Mouse (Mus musculus): Measurements from ENCODE around the gene Bcas3. TPM values are rescaled to one million over a fixed set of nuclear protein-coding genes. Genes with fewer than 3 reads are reported as not detected.

Gene Bcas3
- polyA plus RNA-seq, 1 experiment from 2014 or later, result 26.0 TPM

DNA sequence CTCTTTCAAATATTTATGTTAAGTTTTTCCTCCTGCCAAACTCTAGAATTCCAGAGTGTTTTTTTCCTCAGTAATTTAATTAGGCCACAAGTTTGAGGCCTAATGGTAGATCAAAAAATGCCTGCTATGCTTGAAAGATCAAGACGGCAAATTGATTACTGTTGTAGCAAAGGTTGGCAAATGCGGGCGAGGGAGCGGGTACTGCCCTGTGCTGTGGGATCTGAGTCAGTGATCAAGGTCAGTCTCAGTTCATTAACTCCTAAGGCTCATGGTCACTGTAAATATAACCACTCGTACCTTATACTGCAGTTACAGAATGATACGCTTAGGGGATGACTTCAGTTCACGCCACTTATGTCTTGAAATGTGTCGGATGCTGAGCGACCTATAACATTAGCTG lies 296.4 kb downstream of the Bcas3 start:
- Histone ChIP-seq H3K27me3 (replicated peaks; ENCODE audit: insufficient read depth, low read length) (no peaks in the 10 kb centered on the region), H3K4me2 (replicated peaks; ENCODE audit: low read depth, low read length) (no peak overlapping the region), H3K4me3 (ENCODE audit: low read depth, low read length) (no peak overlapping the region), H3K4me1 (ENCODE audit: insufficient read depth, low read depth, low read length) (no peaks in the 10 kb centered on the region), H3K9ac (replicated peaks; ENCODE audit: low read depth) (no peak overlapping the region), H3K9me3 (ENCODE audit: low read length) (no peaks in the 10 kb centered on the region), H3K27ac (ENCODE audit: low read length) (no peak overlapping the region), H3K36me3 (ENCODE audit: insufficient read depth, low read length) (no peaks in the 10 kb centered on the region)
- DNase-seq (ENCODE audit: low spot score), result no peak
- ATAC-seq, result no peak
- no peak for TF ChIP-seq EP300 (IDR thresholded peaks at IDR 0.05)
- no peak for TF ChIP-seq CTCF (IDR thresholded peaks at IDR 0.05)
- WGBS, result 78% methylated on average over 9 of the region's 9 CpGs

DNA sequence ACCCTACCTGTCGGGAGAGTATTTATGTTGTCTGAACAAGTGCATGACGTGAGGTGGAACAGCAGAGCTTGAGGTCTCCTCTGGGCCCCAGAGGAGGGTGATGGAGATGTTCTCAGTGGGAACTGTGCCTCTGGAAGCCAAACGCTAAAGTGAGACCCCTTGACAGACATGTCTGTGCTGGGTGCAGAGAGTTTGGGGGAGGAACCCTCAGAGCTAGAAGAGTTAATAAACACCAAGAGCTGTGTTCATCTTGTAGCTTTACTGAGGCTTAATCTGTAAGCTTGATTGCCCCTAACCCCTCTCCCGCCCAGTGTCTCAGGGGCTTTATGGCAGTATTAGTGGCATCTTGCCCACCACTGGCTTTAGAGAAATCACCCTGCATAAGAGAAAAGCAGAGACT lies 304.5 kb downstream of the Bcas3 start:
- Histone ChIP-seq H3K36me3 (ENCODE audit: insufficient read depth, low read length) (no peaks in the 10 kb centered on the region), H3K9ac (replicated peaks; ENCODE audit: low read depth) (no peak overlapping the region), H3K9me3 (ENCODE audit: low read length) (no peaks in the 10 kb centered on the region), H3K27ac (ENCODE audit: low read length) (no peak overlapping the region), H3K4me3 (ENCODE audit: low read depth, low read length) (no peak overlapping the region), H3K4me2 (replicated peaks; ENCODE audit: low read depth, low read length) (no peak overlapping the region), H3K4me1 (ENCODE audit: insufficient read depth, low read depth, low read length) (no peaks in the 10 kb centered on the region), H3K27me3 (replicated peaks; ENCODE audit: insufficient read depth, low read length) (no peaks in the 10 kb centered on the region)
- 68% methylated on average over 4 of the region's 4 CpGs for WGBS
- ATAC-seq, result no peak
- no peak for DNase-seq (ENCODE audit: low spot score)
- TF ChIP-seq EP300 (IDR thresholded peaks at IDR 0.05) (no peak), CTCF (IDR thresholded peaks at IDR 0.05) (no peak)

DNA sequence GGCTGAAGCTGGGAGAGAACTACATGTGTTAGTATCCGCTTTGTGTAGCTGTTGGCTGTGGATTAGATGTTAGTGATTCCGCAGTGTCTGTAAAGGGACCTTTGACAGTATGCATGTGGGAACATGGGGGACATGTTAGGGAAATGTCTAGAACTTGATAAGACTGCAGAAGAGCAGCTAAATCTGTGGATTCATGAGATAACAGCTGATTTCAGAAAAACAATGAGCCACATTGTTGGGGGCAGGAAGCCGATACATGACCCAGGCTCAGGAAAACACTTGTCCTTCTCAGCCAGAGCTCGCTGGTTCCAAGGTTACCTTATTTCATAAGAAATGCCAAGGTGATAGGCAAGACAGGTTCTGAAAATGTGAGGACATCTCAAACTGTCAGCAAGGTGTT lies 307.3 kb downstream of the Bcas3 start:
- no peak overlapping the region for H3K9ac ChIP-seq (replicated peaks; ENCODE audit: low read depth)
- 84% methylated on average over 4 of the region's 4 CpGs for WGBS
- DNase-seq (ENCODE audit: low spot score), result no peak

DNA sequence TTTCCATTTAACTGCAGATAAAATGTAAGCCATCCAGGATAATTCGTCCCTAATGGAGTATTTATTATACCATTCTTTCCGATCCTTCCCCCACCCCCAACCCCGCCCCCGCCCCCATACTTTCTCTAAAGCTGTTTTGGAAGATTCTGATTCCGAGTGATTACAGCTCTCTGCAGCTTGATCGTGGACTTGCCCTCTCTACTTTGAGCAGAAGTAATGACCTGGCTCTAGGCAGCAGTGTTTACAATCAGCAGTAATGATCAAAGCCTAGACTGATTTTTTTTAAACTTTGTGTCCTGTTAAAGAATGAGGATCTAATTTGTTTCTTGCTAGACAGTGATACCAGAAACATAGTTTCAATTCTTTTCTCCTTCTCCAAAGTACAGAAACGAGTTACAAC lies 314.2 kb downstream of the Bcas3 start:
- Histone ChIP-seq H3K9ac (replicated peaks; ENCODE audit: low read depth) (no peak overlapping the region), H3K27ac (ENCODE audit: low read length) (peak overlapping the region; percentile 68; the same call in 1 of the 2 replicates), H3K27me3 (replicated peaks; ENCODE audit: insufficient read depth, low read length) (no peaks in the 10 kb centered on the region), H3K9me3 (ENCODE audit: low read length) (no peaks in the 10 kb centered on the region), H3K36me3 (ENCODE audit: insufficient read depth, low read length) (no peaks in the 10 kb centered on the region), H3K4me3 (ENCODE audit: low read depth, low read length) (no peak overlapping the region), H3K4me2 (replicated peaks; ENCODE audit: low read depth, low read length) (peak overlapping the region; percentile 32; the same call in 1 of the 2 replicates), H3K4me1 (ENCODE audit: insufficient read depth, low read depth, low read length) (peaks cover 2% of the 10 kb centered on the region; the same call in 1 of the 2 replicates)
- no peak for DNase-seq (ENCODE audit: low spot score)
- TF ChIP-seq CTCF (IDR thresholded peaks at IDR 0.05) (no peak), EP300 (IDR thresholded peaks at IDR 0.05) (no peak)
- 35% methylated on average over 7 of the region's 7 CpGs for WGBS
- no peak for ATAC-seq

More for the DNA sequence above, 307.3 kb downstream of the Bcas3 start:
- no peak overlapping the region for H3K27ac ChIP-seq (ENCODE audit: low read length)
- H3K36me3 ChIP-seq (ENCODE audit: insufficient read depth, low read length), result no peaks in the 10 kb centered on the region
- H3K9me3 ChIP-seq (ENCODE audit: low read length), result no peaks in the 10 kb centered on the region
- H3K4me2 ChIP-seq (replicated peaks; ENCODE audit: low read depth, low read length), result no peak overlapping the region
- H3K4me3 ChIP-seq (ENCODE audit: low read depth, low read length), result no peak overlapping the region
- no peak for TF ChIP-seq EP300 (IDR thresholded peaks at IDR 0.05)
- no peak for TF ChIP-seq CTCF (IDR thresholded peaks at IDR 0.05)
- no peaks in the 10 kb centered on the region for H3K27me3 ChIP-seq (replicated peaks; ENCODE audit: insufficient read depth, low read length)
- ATAC-seq, result no peak
- no peaks in the 10 kb centered on the region for H3K4me1 ChIP-seq (ENCODE audit: insufficient read depth, low read depth, low read length)

DNA sequence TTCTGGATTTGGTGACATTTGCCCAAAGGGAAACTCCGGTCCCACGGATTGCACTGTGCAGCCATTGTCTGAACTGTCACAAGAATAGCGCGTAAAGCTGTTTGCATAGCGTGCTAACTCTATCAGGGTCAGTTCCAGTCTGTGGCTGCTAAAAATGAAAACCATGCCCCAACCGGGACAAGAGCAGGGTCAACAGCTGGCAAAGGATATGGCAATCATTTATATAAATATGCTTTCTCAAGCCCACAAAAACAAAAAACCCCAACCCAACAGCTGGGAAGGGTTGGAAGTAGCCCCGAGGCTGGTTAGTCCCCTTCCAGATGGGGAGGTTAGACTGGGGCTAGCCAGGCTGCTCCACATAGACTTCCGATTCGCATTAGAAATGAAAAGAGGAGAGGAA lies 314.8 kb downstream of the Bcas3 start:
- no peaks in the 10 kb centered on the region for H3K9me3 ChIP-seq (ENCODE audit: low read length)
- H3K27me3 ChIP-seq (replicated peaks; ENCODE audit: insufficient read depth, low read length), result no peaks in the 10 kb centered on the region
- no peaks in the 10 kb centered on the region for H3K36me3 ChIP-seq (ENCODE audit: insufficient read depth, low read length)
- peak overlapping the region; percentile 68 for H3K27ac ChIP-seq (ENCODE audit: low read length)
- ATAC-seq (peak; percentile 59), DNase-seq (ENCODE audit: low spot score) (peak; percentile 40)
- peaks cover 2% of the 10 kb centered on the region; the same call in 1 of the 2 replicates for H3K4me1 ChIP-seq (ENCODE audit: insufficient read depth, low read depth, low read length)
- peak overlapping the region; percentile 32 for H3K4me2 ChIP-seq (replicated peaks; ENCODE audit: low read depth, low read length)
- TF ChIP-seq EP300 (IDR thresholded peaks at IDR 0.05), result 0 out of 2 replicates have a peak, but pooled peaks have one; percentile 26
- TF ChIP-seq CTCF (IDR thresholded peaks at IDR 0.05), result no peak
- no peak overlapping the region for H3K4me3 ChIP-seq (ENCODE audit: low read depth, low read length)
- 0 out of 2 replicates have a peak overlapping the region, but pooled peaks have one; percentile 5 for H3K9ac ChIP-seq (replicated peaks; ENCODE audit: low read depth)
- 22% methylated on average over 9 of the region's 9 CpGs for WGBS

DNA sequence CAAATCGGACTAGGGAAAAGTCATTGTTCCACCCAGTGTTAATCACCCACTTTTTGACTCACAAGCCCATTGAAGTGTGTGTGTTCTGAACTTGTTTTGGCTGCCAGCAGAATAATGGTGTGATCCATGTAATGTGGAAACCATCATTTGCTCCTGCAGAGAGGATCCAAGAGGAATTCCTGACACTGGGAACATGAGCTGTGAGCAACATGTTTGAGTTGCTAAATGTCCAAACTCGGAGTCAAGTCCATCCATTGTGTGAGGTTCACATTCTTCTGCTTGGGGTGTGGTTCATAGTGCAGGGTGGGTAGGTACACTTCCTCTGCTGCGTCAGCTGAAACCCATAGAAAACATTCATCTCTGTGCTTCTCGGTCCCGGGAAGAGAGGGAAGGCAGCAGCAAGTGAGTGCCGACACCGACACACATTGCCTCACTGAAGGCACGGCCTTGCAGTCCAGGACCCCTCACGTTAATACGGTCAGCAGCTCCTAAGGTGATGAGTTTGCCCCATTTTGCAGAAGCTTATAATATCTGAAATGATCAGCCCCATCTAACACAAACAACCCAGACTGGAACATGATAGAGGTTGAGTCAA lies 320.0 kb downstream of the Bcas3 start:
- WGBS, result 42% methylated on average over 10 of the region's 10 CpGs
- H3K27ac ChIP-seq (ENCODE audit: low read length), result peak overlapping the region; percentile 57
- DNase-seq (ENCODE audit: low spot score), result peak; percentile 92

More for the DNA sequence above, 320.0 kb downstream of the Bcas3 start:
- ATAC-seq, result peak; percentile 82
- Histone ChIP-seq H3K36me3 (ENCODE audit: insufficient read depth, low read length) (no peaks in the 10 kb centered on the region), H3K4me1 (ENCODE audit: insufficient read depth, low read depth, low read length) (peaks cover 15% of the 10 kb centered on the region; the same call in 1 of the 2 replicates), H3K9me3 (ENCODE audit: low read length) (no peaks in the 10 kb centered on the region), H3K9ac (replicated peaks; ENCODE audit: low read depth) (no peak overlapping the region), H3K4me2 (replicated peaks; ENCODE audit: low read depth, low read length) (no peak overlapping the region), H3K4me3 (ENCODE audit: low read depth, low read length) (no peak overlapping the region), H3K27me3 (replicated peaks; ENCODE audit: insufficient read depth, low read length) (no peaks in the 10 kb centered on the region)
- TF ChIP-seq CTCF (IDR thresholded peaks at IDR 0.05) (no peak), EP300 (IDR thresholded peaks at IDR 0.05) (peak; percentile 88)
